Mouse (Mus musculus): Measurements from ENCODE around the gene Smco4.
"Not testable (repeated sequence)": the region's sequence is repeated elsewhere in the genome, so short reads cannot be mapped to it uniquely, and the experiment has no call there.

Gene Smco4

DNA sequence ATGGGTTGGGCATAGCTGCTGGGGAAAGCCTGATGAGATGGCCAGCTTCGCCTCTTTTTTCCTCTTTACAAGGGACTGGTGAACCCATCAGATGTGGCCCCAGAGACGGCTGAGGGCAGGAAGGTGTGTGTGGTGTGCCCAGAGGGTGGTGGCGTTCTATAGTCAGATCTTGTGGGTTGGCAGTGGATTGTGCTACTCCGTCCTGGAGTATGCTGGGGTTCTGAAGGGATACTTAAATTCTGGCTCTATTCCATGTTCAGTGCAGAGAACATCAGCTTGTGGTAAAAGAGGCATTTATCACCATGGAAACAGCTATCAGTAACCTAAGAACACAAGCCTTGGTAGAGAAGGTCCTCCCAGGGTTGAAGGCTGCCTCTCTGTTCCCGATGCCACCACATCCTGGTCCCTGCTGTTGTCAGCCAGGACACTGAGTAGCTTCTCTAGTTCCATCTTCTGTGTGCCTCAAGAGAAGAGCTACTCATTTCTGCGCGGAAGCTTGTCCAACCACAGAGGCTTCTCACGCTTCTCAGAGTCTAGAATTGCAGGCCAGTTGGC, 45.8 kb downstream of the Smco4 start:
- DNase-seq (ENCODE audit: low read depth, low spot score): no peak

DNA sequence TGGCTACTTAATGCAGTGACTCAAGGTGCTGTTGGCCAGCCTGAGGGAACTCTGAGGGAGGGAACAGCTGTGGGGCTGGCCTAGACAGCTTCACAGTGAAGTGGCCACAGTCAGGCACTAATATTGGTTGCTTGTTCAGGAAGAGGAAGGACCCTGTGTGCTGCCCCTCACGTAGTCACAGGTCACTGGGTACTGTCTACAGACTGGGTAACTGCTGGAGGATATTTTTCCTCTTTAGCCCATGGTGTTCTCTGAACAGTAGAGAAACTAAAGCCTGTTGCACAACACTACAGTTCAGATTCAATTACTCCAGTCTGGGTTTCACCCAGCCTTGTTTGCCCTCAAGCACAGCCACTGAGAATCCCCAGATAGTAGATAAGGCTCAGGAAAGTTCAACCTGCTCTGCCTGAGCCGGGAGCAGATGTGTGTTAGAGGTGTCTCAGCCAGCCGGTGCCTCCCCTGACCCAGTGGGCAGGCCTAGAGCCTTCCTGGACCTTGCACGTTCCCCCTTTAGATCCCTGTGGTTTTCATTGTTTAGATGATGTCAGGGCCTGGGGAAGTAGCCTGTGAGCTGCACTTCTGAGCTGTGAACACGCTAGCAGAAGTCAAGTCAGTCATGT, 48.6 kb downstream of the Smco4 start:
- DNase-seq (ENCODE audit: low read depth, low spot score): no peak

DNA sequence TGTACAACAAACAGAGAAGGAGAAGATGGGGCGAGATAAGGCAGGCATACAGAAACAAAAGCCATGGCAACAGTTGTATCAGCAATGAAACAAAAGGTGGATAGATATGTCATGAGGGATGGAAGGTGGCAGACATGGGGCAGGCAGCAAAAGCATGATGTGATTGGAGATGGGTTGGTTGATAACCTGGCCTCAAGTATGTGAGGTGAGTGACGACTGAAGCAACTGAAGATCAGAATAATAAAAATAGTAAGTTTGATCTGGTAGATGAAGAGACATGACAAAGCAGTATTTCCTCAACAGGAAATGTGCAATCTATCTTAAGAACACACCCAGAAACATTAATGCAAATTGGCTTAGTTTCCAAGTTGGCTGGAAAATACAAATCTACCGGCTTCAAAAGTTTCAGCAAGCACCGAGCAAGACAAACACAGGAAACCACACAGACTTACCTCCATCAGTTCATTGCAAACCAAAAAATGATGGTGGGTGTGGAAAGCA, 57.3 kb downstream of the Smco4 start:
- DNase-seq (ENCODE audit: low read depth, low spot score): no peak

DNA sequence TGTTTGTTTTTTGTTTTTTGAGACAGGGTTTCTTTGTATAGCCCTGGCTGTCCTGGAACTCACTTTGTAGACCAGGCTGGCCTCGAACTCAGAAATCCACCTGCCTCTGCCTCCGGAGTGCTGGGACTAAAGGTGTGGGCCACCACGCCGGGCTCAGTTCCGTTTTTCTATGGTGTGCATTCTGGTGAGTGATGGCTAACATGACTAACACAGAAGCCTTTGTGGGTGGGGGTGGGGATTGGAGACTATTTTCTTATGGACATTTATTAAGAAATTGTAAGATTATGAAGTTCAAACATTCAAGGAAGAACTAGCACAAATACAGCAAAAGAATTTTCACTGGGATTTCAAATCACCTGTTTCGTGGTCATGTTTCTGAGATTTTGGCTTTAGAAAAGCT, 57.8 kb downstream of the Smco4 start:
- DNase-seq (ENCODE audit: low read depth, low spot score): not testable (repeated sequence)

DNA sequence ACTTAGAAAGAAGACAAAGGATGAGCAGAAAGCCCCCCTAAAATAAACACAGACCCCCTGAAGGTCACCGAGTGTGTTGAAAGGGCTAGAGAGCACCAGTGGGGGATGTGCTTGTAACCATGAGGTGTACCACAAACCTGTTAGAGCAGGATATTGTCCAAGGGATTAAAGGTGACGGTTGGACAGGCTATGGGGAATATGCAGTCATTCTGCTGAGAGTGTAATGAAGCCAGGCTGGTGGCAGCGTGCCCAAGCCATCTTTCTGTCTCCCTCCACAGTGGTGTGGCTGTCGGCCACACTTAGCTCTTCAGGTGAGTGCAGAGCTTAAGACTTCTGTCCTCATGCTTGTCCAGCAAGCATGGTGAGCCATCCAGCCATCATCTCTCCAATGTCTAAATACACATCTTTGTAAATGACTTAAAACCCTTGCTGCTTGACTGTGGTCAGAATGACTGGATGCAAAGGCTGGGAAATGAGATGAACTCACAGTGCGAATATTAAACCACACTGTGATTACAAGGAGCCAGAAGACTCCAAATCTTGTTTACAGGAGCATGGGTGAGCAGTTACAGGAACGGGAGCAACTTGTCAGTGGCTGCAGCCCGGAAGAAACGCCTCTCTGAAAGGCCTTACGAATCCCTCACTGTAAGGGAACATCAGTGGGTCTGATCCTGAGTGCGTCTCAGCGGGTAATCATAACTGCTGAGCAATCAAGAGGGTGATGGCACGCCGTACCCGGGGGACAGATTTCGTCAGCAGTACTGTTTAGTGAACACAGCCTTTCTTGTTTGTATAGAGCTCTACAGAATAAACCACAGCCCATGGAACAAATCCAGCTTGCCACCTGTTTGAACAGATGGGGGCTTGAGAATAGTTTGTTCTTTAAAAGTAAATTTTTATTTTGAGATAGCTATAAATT, 59.0 kb downstream of the Smco4 start:
- no peak for DNase-seq (ENCODE audit: low read depth, low spot score)

DNA sequence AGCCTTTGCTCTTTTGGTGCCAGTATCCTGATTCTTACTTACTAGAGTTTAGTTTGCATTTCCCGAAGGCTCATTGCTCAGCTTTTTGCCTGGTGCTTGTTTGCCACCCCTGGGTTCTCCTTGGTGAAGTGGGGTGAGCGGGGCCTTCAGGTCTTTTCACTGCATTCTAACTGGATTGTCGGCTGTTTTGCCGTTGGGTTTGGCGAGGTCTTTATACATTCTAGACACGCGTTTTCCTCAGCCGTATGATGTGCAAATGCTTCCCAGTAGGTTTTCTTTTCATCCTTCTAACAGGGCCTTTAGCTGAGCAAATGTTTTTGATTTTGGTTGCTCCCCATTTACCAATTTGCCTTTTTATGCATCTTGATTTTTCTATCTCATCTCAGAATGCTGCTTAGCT, 60.1 kb downstream of the Smco4 start:
- no peak for DNase-seq (ENCODE audit: low read depth, low spot score)

DNA sequence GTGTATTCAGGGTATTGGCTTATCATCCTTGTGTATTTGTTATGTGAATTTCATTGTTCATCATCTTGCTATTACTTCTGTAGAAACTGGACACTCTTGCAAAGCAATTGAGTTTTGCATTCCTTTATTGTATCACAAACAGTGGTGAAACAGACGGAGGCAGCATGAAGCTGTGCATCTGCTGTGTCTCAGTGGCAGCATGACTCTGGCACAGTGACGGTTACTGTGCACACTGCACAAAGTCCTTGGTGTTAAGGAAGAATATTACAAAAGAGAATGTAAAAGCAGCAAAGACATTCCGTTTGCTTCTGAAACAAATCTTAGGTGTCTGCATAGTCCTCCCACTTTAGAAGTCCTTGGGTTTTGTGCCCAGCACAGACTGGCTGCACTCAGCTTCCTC, 67.2 kb downstream of the Smco4 start:
- DNase-seq (ENCODE audit: low read depth, low spot score): no peak

DNA sequence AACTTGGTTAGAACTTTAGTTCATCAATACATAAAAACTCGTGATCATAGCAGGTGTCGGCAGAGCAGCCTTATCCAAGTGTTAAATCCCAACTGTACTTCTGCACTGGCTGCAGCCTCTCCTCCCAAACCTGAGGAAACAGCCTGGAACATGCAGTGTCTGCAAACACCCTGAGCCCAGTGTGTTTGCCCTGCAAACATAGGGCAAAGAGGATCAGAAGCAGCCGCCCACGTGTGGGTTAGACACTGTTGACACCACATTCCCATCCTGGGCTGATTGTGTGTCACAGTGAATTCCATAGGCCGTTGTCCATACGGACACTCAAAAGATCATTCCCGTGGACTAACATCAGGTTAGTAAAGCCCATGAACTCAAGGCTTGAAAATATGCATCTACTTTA, 69.1 kb downstream of the Smco4 start:
- DNase-seq (ENCODE audit: low read depth, low spot score): no peak

DNA sequence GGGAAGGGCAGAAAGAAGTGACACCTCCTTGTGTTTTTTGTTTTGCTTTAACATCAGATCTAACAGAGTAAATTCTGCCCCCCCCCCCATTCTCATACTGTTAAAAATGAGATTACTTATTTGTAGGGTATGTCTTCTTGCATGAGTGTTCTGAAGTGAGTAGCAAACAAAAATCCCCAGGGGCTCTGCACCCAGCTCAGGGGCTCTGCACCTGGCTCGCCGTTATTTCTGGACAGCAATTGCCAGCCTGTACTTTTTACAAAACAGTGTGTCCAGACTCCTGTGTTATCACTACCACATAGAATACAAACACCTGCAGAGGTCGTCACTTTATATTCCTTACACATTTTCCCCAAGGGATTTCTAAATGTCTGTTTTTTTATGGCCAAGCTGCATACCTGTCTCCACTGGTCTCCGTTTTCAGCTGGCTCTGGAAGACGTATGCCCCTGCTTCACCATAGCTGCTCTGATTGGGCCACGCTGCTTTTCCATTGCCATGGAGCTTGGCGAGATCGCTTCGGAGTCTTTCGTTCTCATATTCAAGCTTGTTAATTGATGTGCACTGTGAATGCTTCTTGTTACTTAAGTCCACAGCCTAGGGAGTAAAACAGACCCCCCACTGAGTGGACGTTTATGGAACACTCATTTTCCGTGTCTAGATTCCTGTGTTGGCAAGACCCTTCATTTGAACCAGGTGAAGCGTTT, 81.7 kb downstream of the Smco4 start:
- peak; percentile 12 for DNase-seq (ENCODE audit: low read depth, low spot score)

DNA sequence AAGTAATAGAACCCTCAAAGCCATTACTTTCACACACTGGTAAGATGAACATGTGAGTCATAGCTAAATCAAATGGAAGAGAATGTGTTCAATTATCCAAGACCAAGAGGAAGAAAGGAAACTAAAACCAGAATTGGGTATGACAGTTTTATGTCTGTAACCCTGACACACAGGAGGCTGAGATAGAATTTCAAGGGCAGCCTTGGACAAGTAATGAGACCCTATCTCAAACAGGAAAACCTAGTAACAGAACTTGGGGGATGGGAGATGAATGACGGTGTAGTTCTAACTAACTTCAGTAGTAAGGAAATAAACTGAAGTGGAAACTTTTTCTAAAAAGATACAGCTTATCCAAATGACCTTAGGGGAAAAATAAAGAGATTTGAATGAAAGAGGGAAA, 85.2 kb downstream of the Smco4 start:
- DNase-seq (ENCODE audit: low read depth, low spot score): no peak

DNA sequence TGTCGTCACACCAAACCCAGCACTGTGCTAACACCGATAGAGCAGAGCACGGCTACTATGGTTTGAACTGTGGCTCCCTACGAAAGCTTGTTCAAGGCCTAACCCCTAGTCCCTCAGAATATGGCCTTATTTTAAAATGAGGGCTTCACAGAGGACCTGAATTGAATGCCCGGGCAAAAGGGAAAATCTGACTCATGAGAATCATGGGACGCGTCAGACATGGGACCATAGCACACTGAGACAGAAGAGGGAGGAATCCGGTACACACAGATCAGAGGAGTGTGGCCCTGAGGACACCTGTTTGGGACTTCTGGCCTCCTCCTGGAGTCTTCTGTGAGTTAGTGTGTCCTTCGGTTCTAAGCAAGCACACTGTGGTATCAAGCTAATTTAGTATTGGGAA, 85.7 kb downstream of the Smco4 start:
- no peak for DNase-seq (ENCODE audit: low read depth, low spot score)

DNA sequence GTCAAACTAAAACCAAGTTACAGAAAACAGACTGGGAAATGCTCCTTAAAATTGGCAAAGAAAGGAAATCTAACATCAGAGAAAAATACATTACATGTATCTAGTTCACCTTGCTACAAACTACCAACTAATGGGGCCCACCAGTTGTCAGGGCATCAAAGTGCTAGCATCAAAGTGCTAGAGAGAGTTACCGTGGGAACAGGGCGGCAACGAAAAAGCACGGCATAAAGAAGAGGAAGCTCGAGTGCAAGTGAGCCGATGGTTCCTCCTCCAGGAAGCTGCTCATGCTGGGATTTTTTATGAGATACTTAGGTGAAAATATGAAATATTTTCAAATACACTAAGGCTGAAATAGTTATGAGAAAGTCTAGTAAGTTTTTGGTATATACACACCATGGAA, 86.9 kb downstream of the Smco4 start:
- no peak for DNase-seq (ENCODE audit: low read depth, low spot score)

DNA sequence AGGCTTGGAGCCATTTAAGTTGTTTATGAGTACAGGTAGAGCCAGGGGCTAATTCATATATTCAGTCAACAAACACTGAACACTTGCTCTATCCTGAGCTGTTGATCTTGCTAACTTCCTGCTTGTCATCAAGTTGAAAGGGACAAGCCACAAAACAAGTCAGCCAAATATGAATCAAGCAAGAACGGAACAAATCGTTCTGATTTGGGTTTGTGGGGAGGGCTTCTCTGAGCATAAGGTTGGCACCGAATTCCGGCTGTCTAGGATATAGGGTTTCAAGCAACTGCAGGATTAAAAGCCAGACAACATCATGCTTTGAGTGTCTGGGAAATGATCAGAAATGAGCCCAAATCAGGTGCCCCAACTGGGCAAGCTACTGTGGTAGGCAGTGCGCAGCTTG, 88.8 kb downstream of the Smco4 start:
- no peak for DNase-seq (ENCODE audit: low read depth, low spot score)

DNA sequence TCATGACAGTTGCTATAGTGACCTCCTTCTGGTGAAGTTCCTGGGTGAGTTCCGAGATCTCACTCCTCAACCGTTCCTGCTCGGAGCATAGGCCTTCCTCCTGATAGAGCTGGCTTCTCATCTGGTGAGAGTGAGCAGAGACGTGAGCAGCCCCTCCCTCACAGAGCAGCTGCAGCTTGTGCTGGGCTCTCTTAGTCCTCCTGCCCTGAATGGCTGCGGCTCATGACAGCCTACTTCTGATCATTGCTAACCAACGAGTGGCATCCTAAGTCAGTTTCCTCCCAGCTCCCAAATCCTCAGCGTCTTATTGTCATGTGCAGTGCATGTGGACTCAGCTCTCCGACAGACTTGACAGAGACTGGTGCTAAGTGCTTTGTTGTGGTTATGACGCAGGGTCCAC, 91.0 kb downstream of the Smco4 start:
- no peak for DNase-seq (ENCODE audit: low read depth, low spot score)

DNA sequence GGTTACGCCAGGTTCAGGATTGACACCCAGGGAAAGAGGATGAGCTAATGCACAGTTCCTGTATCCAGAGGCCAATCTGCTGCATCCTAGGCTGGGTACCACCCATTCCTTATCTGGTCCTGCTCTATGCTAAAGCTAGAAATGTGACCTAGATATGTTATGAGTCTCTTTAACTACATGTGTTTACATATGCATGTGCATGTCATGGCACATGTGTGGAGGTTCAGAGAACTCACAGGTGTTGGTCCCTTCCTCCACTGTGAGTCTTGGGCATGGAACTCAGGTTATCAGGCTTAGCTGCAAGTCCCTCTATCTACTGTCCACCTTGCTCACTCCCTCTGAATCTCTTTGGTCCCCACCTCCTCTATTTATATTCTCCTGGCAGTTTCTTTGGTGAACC, 92.7 kb downstream of the Smco4 start:
- no peak for DNase-seq (ENCODE audit: low read depth, low spot score)

DNA sequence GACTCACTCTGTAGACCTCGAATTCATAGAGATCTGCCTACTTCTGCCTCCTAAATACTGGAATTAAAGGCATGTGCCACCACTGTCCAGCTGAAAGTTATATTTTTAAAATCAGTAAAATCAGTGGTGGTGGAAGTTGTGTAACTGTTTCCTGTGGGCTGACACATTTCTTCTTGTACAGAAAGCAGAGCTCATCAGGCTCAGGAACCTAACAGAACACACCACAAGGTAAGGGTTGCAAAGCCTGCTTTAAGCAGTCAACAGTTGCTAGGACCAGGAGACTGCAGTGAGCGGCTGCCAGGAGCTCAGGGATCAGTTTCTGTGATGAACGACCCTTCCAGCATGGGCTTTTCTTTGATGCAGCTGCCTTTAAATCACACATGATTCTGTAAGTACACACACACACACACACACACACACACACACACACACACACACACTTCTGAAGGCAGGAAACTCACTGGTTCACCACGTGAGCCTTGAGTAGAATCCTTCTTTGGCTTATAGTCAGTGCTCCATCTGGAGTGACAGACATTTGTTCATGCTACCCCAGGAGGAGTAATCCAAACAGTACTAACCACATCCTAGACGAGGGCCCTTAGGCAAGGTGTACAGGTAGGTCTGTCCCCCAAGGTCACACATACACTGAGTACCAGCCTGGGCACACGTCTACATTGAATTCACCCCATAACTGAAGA, 94.1 kb downstream of the Smco4 start:
- no peak for DNase-seq (ENCODE audit: low read depth, low spot score)

DNA sequence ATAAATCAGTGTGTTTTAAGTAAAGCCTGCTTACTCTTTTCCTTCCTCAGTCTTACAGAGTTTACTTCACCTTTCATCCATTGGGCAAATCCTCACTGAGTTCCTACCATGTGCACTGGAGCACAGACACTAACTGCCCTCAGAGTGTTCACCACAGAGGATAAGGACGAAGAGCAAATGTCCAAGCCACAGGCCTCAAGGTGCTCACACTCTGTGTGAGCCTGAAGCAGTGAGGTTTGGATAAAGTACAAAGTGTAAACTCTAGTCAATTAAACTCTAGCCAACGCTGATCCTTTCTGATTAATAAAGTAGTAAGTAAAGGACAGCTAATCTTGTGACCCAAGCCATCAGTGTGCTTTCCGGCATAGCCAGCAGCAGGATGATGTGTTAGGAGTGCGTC, 100.9 kb downstream of the Smco4 start:
- DNase-seq (ENCODE audit: low read depth, low spot score): no peak

Data from mesoderm, embryonic 11.5 days (tissue).